Mouse (Mus musculus) kidney, embryonic 16.5 days (tissue): ENCODE data around the gene Lpcat2. TPM values are rescaled to one million over a fixed set of nuclear protein-coding genes. Genes with fewer than 3 reads are reported as not detected.
A peak's percentile ranks its signal among the peaks of the same experiment; 100 is the strongest.

Experiments used
- ATAC-seq: fragments of 200-750 bp; cut with Nextera tagmentation; 2 replicates; pipeline ENCODE4 v1.8.0; 2017; ENCODE audit warnings: moderate TSS enrichment; ENCODE audit not compliant: low FRiP score, low TSS enrichment
- H3K27ac ChIP-seq: fragments of 300-500 bp; sonication (generic); 2 replicates; pipeline ENCODE4 v1.5.1; 2014; ENCODE audit warnings: low read length
- H3K27me3 ChIP-seq: fragments of 300-500 bp; sonication (generic); 2 replicates; pipeline ENCODE4 v1.6.1; 2014; ENCODE audit warnings: low read length, control low read depth, mixed read lengths; ENCODE audit not compliant: insufficient read depth
- H3K36me3 ChIP-seq: fragments of 300-500 bp; sonication (generic); 2 replicates; pipeline ENCODE4 v1.6.1; 2014; ENCODE audit warnings: low read length, control low read depth, mixed read lengths; ENCODE audit not compliant: insufficient read depth
- H3K4me1 ChIP-seq: fragments of 300-500 bp; sonication (generic); 2 replicates; pipeline ENCODE4 v1.6.1; 2014; ENCODE audit warnings: low read length, control low read depth, mixed read lengths; ENCODE audit not compliant: insufficient read depth
- H3K4me2 ChIP-seq: fragments of 300-500 bp; sonication (generic); replicated peaks from 2 replicates; pipeline ENCODE4 v1.6.1; 2014; ENCODE audit warnings: low read depth, low read length
- H3K4me3 ChIP-seq: fragments of 300-500 bp; sonication (generic); 2 replicates; pipeline ENCODE4 v1.5.1; 2014; ENCODE audit warnings: mild to moderate bottlenecking, low read length
- H3K9ac ChIP-seq: fragments of 300-500 bp; sonication (generic); replicated peaks from 2 replicates; pipeline ENCODE4 v1.6.1; 2014; ENCODE audit warnings: low read length
- H3K9me3 ChIP-seq: fragments of 300-500 bp; sonication (generic); 2 replicates; pipeline ENCODE4 v1.6.1; 2016; ENCODE audit warnings: low read length, control low read depth
- WGBS: fragments of 180-500 bp; shearing (Covaris S2); extraction: QIAGEN DNeasy Blood & Tissue Kit; methylation state at CpG from one replicate; pipeline ENCODE4 v1.1.7; 2014; 5-methylcytosine and 5-hydroxymethylcytosine counted together
- polyA plus RNA-seq: library from polyadenylated mRNA; unstranded; fragments of >200 nt; fragmentation: Nextera tagmentation; extraction: Ambion mirVana; gene quantifications from 2 replicates; pipeline ENCODE4 v1.2.1, GENCODE M21; 2015

Gene Lpcat2
- polyA plus RNA-seq, 1 experiment from 2014 or later = 5.5 TPM

GRCm38 (mm10) chr8:92851381-92851780 lies 3.8 kb upstream of the Lpcat2 start:
- H3K4me1 ChIP-seq = peaks cover 64% of the 10 kb centered on the region
- WGBS = 72% methylated on average over 3 of the region's 3 CpGs

GRCm38 (mm10) chr8:92853188-92853983 lies 1.8 kb upstream of the Lpcat2 start:
- Histone ChIP-seq H3K9me3 (no peaks in the 10 kb centered on the region), H3K27me3 (no peaks in the 10 kb centered on the region), H3K4me3 (no peak overlapping the region), H3K36me3 (no peaks in the 10 kb centered on the region), H3K27ac (no peak overlapping the region), H3K4me1 (peaks cover 44% of the 10 kb centered on the region), H3K4me2 (no peak overlapping the region), H3K9ac (no peak overlapping the region)
- 39% methylated on average over 18 of the region's 18 CpGs for WGBS
- ATAC-seq = no peak

More at GRCm38 (mm10) chr8:92851381-92851780, 3.8 kb upstream of the Lpcat2 start:
- Histone ChIP-seq H3K9me3 (no peaks in the 10 kb centered on the region), H3K36me3 (no peaks in the 10 kb centered on the region), H3K27ac (no peak overlapping the region), H3K4me3 (no peak overlapping the region), H3K4me2 (no peak overlapping the region), H3K27me3 (no peaks in the 10 kb centered on the region), H3K9ac (no peak overlapping the region)
- no peak for ATAC-seq

- no peak overlapping the region for H3K9ac ChIP-seq
- peaks cover 33% of the 10 kb centered on the region for H3K4me1 ChIP-seq
- H3K4me2 ChIP-seq = peak overlapping the region; percentile 71; the same call in 1 of the 2 replicates
- ATAC-seq = no peak
- H3K4me3 ChIP-seq = peak overlapping the region; percentile 63; the same call in 1 of the 2 replicates
- no peak overlapping the region for H3K27ac ChIP-seq
- H3K9me3 ChIP-seq = no peaks in the 10 kb centered on the region
- 90% methylated on average over 3 of the region's 3 CpGs for WGBS
- no peaks in the 10 kb centered on the region for H3K27me3 ChIP-seq
- no peaks in the 10 kb centered on the region for H3K36me3 ChIP-seq
Observed at GRCm38 (mm10) chr8:92854673-92855072, 466 bp upstream of the Lpcat2 start.

DNA sequence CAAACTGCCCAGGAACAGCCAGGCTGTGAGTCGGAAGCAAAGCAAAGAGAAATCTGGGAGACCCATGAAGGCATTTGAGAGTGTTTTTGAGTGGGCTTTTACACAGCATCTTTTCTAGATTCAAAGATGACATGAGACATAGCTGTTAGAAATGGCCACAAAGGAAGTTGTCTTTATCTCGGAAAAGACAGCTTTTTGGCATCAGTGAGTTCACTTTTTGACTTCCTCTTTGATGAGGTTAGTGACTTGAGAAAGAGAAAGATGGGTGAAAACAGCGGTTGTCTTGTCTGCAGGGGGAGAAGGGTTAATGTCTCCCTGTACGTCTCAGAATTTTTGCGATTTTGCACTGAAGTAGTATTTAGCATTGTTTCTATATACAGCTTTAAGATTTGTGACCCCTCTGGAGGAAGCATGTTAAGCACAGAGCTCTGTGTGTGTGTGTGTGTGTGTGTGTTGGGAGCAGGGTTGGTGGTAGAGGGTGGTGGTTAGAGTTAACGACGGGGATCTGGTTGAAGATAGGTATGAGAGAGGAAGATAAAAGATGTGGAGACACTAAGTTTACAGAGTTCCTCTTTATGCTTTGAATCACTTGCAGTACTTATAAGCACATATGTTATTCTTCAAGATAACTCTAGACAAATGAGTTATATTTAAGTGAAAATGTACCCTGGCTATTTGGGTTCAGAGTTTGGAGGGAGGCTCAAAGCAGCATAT lies 1.3 kb downstream of the Lpcat2 start:
- Histone ChIP-seq H3K27me3 (no peaks in the 10 kb centered on the region), H3K27ac (no peak overlapping the region), H3K9ac (no peak overlapping the region), H3K9me3 (no peaks in the 10 kb centered on the region), H3K4me3 (no peak overlapping the region), H3K36me3 (no peaks in the 10 kb centered on the region), H3K4me2 (peak overlapping the region; percentile 71), H3K4me1 (peaks cover 19% of the 10 kb centered on the region)
- 75% methylated on average over 7 of the region's 7 CpGs for WGBS
- ATAC-seq = no peak

DNA sequence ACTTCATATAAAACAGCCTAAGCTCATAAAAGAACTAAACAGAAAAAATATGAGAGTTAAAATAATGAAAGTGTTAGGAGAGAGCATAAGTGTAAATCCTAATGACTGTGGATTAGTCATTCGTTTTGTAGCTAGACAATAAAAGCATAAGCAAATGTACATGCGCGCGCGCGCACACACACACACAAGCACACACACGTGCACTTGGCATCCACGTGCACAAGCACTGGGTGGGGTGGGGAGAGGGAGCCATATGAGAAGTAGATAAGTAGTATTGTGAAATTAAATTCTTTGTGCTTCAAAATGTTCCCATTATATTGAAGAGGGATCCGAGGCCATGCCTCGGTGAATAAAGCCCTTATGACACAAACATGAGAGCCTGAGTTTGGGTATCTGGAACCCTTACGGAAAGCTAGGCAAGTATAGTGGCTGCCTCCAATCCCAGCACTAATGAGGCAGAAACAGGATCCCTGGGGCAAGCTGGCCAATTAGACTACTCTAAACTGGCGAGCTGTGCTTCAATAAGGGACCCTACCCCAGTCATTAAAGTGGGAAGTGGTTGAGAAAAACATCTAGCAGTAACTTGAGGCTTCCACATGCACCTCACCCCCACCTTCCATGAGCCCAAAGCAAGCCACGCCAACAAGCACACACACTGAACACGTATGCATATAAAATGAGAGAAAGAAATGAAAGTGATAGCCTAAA lies 3.5 kb downstream of the Lpcat2 start:
- ATAC-seq = no peak
- Histone ChIP-seq H3K36me3 (no peaks in the 10 kb centered on the region), H3K9ac (no peak overlapping the region), H3K4me2 (no peak overlapping the region), H3K4me3 (no peak overlapping the region), H3K9me3 (0 out of 2 replicates have a peak, but pooled peaks cover 3% of the 10 kb centered on the region), H3K27ac (no peak overlapping the region), H3K27me3 (no peaks in the 10 kb centered on the region), H3K4me1 (peaks cover 8% of the 10 kb centered on the region)
- 82% methylated on average over 14 of the region's 14 CpGs for WGBS

- Histone ChIP-seq H3K4me1 (no peaks in the 10 kb centered on the region), H3K36me3 (no peaks in the 10 kb centered on the region), H3K4me3 (no peak overlapping the region), H3K4me2 (no peak overlapping the region), H3K9me3 (0 out of 2 replicates have a peak, but pooled peaks cover 3% of the 10 kb centered on the region), H3K9ac (no peak overlapping the region), H3K27me3 (no peaks in the 10 kb centered on the region), H3K27ac (no peak overlapping the region)
- WGBS = 88% methylated on average over 1 of the region's 1 CpGs
- no peak for ATAC-seq
Observed at GRCm38 (mm10) chr8:92861977-92862376, 6.8 kb downstream of the Lpcat2 start.

DNA sequence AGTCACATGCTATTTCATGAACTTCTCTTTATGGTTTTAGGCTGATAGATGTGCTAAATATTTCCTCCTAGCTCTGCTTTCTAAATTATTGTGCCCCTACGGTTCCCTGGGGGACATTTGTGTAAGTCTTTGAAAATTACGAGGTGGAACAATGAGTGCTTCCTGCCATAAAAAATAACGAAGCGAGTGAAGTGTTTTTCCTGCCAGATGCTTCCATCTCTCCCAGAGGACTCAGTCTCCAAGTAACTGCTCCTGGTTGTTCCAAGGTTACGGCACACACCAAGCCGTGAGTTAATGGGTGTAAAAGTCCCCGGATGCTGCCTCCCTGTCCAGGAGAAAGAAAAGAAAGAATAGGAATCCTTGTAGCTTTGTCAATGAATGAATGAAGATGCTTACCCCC lies 15.1 kb downstream of the Lpcat2 start:
- H3K27me3 ChIP-seq = no peaks in the 10 kb centered on the region
- no peak overlapping the region; the same call in 1 of the 2 replicates for H3K4me2 ChIP-seq
- H3K9me3 ChIP-seq = no peaks in the 10 kb centered on the region
- 0 out of 2 replicates have a peak overlapping the region, but pooled peaks have one; percentile 4 for H3K27ac ChIP-seq
- no peak overlapping the region for H3K9ac ChIP-seq
- ATAC-seq = peak; percentile 59; the same call in 1 of the 2 replicates
- no peaks in the 10 kb centered on the region for H3K36me3 ChIP-seq
- H3K4me3 ChIP-seq = no peak overlapping the region
- H3K4me1 ChIP-seq = peaks cover 10% of the 10 kb centered on the region
- 7% methylated on average over 7 of the region's 7 CpGs for WGBS

GRCm38 (mm10) chr8:92872063-92872759 lies 17.1 kb downstream of the Lpcat2 start:
- Histone ChIP-seq H3K9ac (no peak overlapping the region), H3K27me3 (no peaks in the 10 kb centered on the region), H3K4me3 (no peak overlapping the region), H3K4me1 (peaks cover 10% of the 10 kb centered on the region), H3K36me3 (no peaks in the 10 kb centered on the region), H3K27ac (no peak overlapping the region), H3K9me3 (no peaks in the 10 kb centered on the region), H3K4me2 (no peak overlapping the region)
- WGBS = 54% methylated on average over 10 of the region's 10 CpGs
- no peak for ATAC-seq

DNA sequence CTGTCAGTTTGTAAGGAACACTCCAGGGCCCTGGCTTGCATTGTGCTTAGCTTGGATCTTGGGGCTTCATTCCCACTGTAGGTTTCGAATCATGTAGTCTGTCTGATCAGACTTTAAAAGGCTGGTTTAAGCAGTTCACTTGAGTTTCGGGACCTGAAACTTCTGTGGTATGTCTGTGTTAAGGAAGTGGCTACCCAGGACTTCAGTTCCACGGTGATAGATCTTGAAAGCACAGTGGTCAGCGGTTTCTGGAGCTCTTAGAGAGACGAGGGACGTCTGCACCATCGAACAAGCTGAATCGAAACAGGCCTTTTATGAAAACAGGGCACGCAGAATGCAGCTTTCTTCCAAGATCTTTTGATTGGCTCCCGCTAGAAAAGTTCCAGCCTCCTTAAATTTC lies 20.7 kb downstream of the Lpcat2 start:
- Histone ChIP-seq H3K9ac (no peak overlapping the region), H3K9me3 (0 out of 2 replicates have a peak, but pooled peaks cover 4% of the 10 kb centered on the region), H3K27ac (no peak overlapping the region), H3K4me1 (peaks cover under 1% of the 10 kb centered on the region), H3K4me2 (no peak overlapping the region), H3K27me3 (no peaks in the 10 kb centered on the region), H3K4me3 (no peak overlapping the region), H3K36me3 (peaks cover 3% of the 10 kb centered on the region; the same call in 1 of the 2 replicates)
- 89% methylated on average over 10 of the region's 10 CpGs for WGBS
- no peak for ATAC-seq
